Mouse (Mus musculus) E14TG2a.4 (cell line): ENCODE data around the gene Clasrp.

Experiments
- CTCF ChIP-seq: conservative IDR thresholded peaks from 2 replicates; pipeline ENCODE4 v1.5.1; 2014; ENCODE audit warnings: low read length
- POU5F1 ChIP-seq: IDR thresholded peaks from 2 replicates; pipeline ENCODE4 v1.6.1; 2014; ENCODE audit warnings: low read length, borderline replicate concordance

DNA sequence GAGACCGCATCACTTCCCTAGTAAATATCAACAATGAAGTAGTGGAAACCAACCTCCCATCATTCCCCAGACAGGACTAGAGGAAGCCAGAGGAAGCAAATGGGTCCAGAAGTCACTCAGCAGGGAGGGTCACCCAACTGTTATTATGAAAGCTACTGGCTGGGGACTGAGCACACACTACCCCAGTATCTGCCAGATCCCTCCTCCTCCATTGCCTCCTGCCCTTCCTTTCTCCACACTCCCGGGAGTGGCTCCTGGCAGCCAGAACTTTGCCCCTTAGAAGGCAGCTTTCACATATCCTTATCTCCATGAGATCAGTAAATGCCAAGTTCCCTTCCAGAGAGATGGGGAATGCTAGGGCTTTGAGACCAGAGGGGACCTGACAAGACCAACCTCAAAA is 19.1 kb upstream of the Clasrp start:
- TF ChIP-seq CTCF (no peak), POU5F1 (no peak)
